19 mouse cellular contexts compared by ENCODE assay signal in genomic region chrX:60798567-60798966, GRCm38 (mm10).
DNase-seq lines count a peak whose midpoint lies in the region; ATAC-seq and TF ChIP-seq lines count a peak whose summit lies in the region.
"Had no signal": no experiment of that assay in that cellular context is flagged by ENCODE, and none has a peak within 500 bp of the region (broad histone marks: within the 10 kb centered on the region; RNA-seq: fewer than 3 reads in every experiment).

No protein-coding gene starts in this region.

- no peak overlapping the region for H3K9ac ChIP-seq in lung, embryonic 14.5 days
- H3K9ac ChIP-seq in stomach, postnatal 0 days (ENCODE audit: low read length): no peak overlapping the region
- H3K9ac ChIP-seq: hindbrain, embryonic 15.5 days; liver, embryonic 14.5 days had no signal

- no peaks in the 10 kb centered on the region for H3K36me3 ChIP-seq in lung, embryonic 14.5 days (ENCODE audit: insufficient read depth)
- H3K36me3 ChIP-seq in kidney, adult 2 months (ENCODE audit: control insufficient read depth, insufficient read depth, low read length): no peaks in the 10 kb centered on the region
- H3K36me3 ChIP-seq in stomach, postnatal 0 days (ENCODE audit: control insufficient read depth, insufficient read depth, low read length): no peaks in the 10 kb centered on the region
- H3K36me3 ChIP-seq: forebrain, embryonic 10.5 days; heart, embryonic 10.5 days; hindbrain, embryonic 15.5 days; limb, embryonic 10.5 days had no signal

- 45% methylated on average over 5 of the region's 5 CpGs for WGBS in lung, embryonic 14.5 days
- WGBS in kidney, adult 2 months: 21% methylated on average over 5 of the region's 5 CpGs
- WGBS in stomach, postnatal 0 days: 49% methylated on average over 5 of the region's 5 CpGs

- DNase-seq in lung, embryonic 14.5 days: peak; percentile 4
- DNase-seq in lung, postnatal 10 days: no peak
- DNase-seq in kidney, adult 2 months: peak; percentile 70
- peak; percentile 50 for DNase-seq in kidney, postnatal 10 days
- peak; percentile 29 for DNase-seq in stomach, postnatal 0 days (ENCODE audit: low spot score)
- DNase-seq: cerebellum, adult 9-11 months; gastrocnemius, postnatal 14 days; lung, postnatal 14 days; thymus, postnatal 25 days had no signal

- no peak for TF ChIP-seq EP300 in stomach, postnatal 0 days (optimal IDR thresholded peaks at IDR 0.05)

- no peak for TF ChIP-seq CTCF in lung, embryonic 14.5 days (IDR thresholded peaks at IDR 0.05; ENCODE audit: low read depth)
- TF ChIP-seq CTCF in kidney, adult 2 months (conservative IDR thresholded peaks at IDR 0.05; ENCODE audit: insufficient read depth, insufficient read length, low read depth, low read length): no peak
- TF ChIP-seq CTCF in stomach, postnatal 0 days (IDR thresholded peaks at IDR 0.05; ENCODE audit: low read depth): no peak

- no peak for ATAC-seq in lung, embryonic 14.5 days (ENCODE audit: insufficient read depth)
- ATAC-seq in stomach, postnatal 0 days (ENCODE audit: low FRiP score, low TSS enrichment): no peak
- no peak for ATAC-seq in megakaryocyte progenitor cell, adult 5-6 weeks (replicated peaks; ENCODE audit: poor library complexity)
- no peak for ATAC-seq in granulocyte monocyte progenitor cell, adult 5-6 weeks (replicated peaks; ENCODE audit: poor library complexity, severe bottlenecking)
- ATAC-seq: midbrain, embryonic 16.5 days; Patski had no signal

- H3K27ac ChIP-seq in lung, embryonic 14.5 days (ENCODE audit: low read depth): no peak overlapping the region
- H3K27ac ChIP-seq in kidney, adult 2 months (ENCODE audit: insufficient read depth, low read depth, low read length): no peak overlapping the region
- H3K27ac ChIP-seq in stomach, postnatal 0 days (replicated peaks): no peak overlapping the region
- H3K27ac ChIP-seq: forebrain, embryonic 10.5 days; heart, embryonic 10.5 days; hindbrain, embryonic 15.5 days; layer of hippocampus, adult 2 months; limb, embryonic 10.5 days; liver, embryonic 14.5 days had no signal

- no peaks in the 10 kb centered on the region for H3K27me3 ChIP-seq in lung, embryonic 14.5 days (ENCODE audit: insufficient read depth, low read length)
- no peaks in the 10 kb centered on the region for H3K27me3 ChIP-seq in kidney, adult 2 months (replicated peaks; ENCODE audit: control insufficient read depth, insufficient read depth, low read length)
- H3K27me3 ChIP-seq in stomach, postnatal 0 days (ENCODE audit: control insufficient read depth, insufficient read depth, low read length): no peaks in the 10 kb centered on the region
- H3K27me3 ChIP-seq: hindbrain, embryonic 15.5 days had no signal

- no peak for TF ChIP-seq POLR2A in kidney, adult 2 months (IDR thresholded peaks at IDR 0.05; ENCODE audit: low read depth, low read length)

- H3K9me3 ChIP-seq in lung, embryonic 14.5 days (ENCODE audit: low read depth, low read length): no peaks in the 10 kb centered on the region
- H3K9me3 ChIP-seq in stomach, postnatal 0 days (ENCODE audit: control insufficient read depth, low read length): no peaks in the 10 kb centered on the region
- H3K9me3 ChIP-seq: forebrain, embryonic 10.5 days; heart, embryonic 10.5 days; hindbrain, embryonic 15.5 days; limb, embryonic 10.5 days had no signal

- no peak overlapping the region for H3K4me3 ChIP-seq in lung, embryonic 14.5 days (ENCODE audit: low read depth, low read length)
- H3K4me3 ChIP-seq in kidney, adult 2 months (ENCODE audit: insufficient read depth, low read depth, low read length): no peak overlapping the region
- H3K4me3 ChIP-seq in stomach, postnatal 0 days (ENCODE audit: low read depth, low read length): no peak overlapping the region
- H3K4me3 ChIP-seq: forebrain, embryonic 10.5 days; heart, embryonic 10.5 days; hindbrain, embryonic 15.5 days; layer of hippocampus, adult 2 months; limb, embryonic 10.5 days had no signal

- no peaks in the 10 kb centered on the region for H3K4me1 ChIP-seq in lung, embryonic 14.5 days (ENCODE audit: insufficient read depth)
- H3K4me1 ChIP-seq in kidney, adult 2 months (ENCODE audit: control insufficient read depth, insufficient read depth, low read length): no peaks in the 10 kb centered on the region
- H3K4me1 ChIP-seq in stomach, postnatal 0 days (replicated peaks; ENCODE audit: control insufficient read depth, insufficient read depth): no peaks in the 10 kb centered on the region
- H3K4me1 ChIP-seq: heart, embryonic 10.5 days; hindbrain, embryonic 15.5 days; limb, embryonic 10.5 days had no signal

- H3K4me2 ChIP-seq in lung, embryonic 14.5 days: no peak overlapping the region
- no peak overlapping the region for H3K4me2 ChIP-seq in stomach, postnatal 0 days (replicated peaks; ENCODE audit: low read depth)
- H3K4me2 ChIP-seq: hindbrain, embryonic 15.5 days had no signal
